Mouse (Mus musculus): ENCODE data around the gene Tspan10.

DNA sequence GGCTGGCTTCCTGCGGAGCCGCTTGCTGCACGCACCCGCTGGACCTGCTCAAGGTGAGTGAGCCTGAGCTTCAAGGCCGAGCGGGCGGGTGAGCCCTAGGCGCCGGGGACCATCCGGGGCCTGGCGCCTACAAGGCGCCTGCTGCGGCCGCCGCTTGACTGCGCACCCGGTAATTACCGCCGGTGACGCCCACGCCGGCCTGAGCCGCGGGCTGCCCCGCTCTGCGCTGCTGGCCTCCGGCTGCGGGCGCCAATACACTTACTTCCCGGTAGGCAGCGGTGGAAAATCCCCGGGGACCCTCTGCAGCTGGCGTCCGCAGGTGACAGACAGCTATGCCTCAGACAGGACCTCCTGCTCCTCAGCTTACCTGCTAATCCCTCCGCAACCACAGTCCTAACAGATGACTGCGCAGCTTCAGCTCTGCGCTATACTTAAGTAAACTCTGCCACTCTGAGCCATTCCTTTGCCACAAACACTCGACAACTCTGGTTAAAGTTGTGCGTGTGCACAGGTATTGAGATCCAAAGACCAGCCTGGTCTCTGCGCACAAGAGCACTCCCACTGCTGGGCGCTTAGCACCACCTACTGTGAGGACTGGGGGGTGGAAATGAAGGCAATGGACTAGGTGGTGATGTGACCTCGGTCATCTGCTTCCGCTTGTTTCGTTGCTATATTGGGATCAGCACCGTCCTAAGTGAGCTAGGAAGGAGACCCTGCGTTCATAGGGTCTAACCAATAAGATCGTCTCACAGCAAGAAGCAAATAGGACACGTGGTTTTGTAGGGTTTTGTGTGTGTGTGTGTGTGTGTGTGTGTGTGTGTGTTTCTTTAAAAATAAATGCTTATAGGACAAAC is 49.8 kb downstream of the Tspan10 start:
- no peak for TF ChIP-seq GATA1 (IDR thresholded peaks at IDR 0.05; ENCODE audit: borderline replicate concordance, low read length)
- TF ChIP-seq FLI1 (IDR thresholded peaks at IDR 0.05; ENCODE audit: low read length), result no peak

Data from megakaryocyte, embryonic 14.5 days (primary cell).